Mouse (Mus musculus): ENCODE data around the gene Dbx1. TPM values are rescaled to one million over a fixed set of nuclear protein-coding genes. Genes with fewer than 3 reads are reported as not detected.

The Dbx1 gene
- not detected for polyA plus RNA-seq (2014; fragmentation: Illumina TruSeq; extraction: RNeasy Lipid Tissue Mini Kit (QIAGEN cat#74804); ENCODE audit: insufficient read depth, low read depth, low replicate concordance)

GRCm38 (mm10) chr7:49636491-49637115, at the start of gene Dbx1:
TSS of gene Dbx1 (minus strand) at chr7:49636849.

Other genes with a start within 250 kb of the Dbx1 start
- 18.8 TPM for gene Htatip2, start 122.3 kb upstream of the Dbx1 start, polyA plus RNA-seq (2014; fragmentation: Illumina TruSeq; extraction: RNeasy Lipid Tissue Mini Kit (QIAGEN cat#74804); ENCODE audit: insufficient read depth, low read depth, low replicate concordance)
- 9.0 TPM for gene Prmt3, start 141.5 kb upstream of the Dbx1 start, polyA plus RNA-seq (2014; fragmentation: Illumina TruSeq; extraction: RNeasy Lipid Tissue Mini Kit (QIAGEN cat#74804); ENCODE audit: insufficient read depth, low read depth, low replicate concordance)